Mouse (Mus musculus) ES-E14 (cell line): Measurements from ENCODE around the gene Wdr92.

Experiments
- CHD2 ChIP-seq: IDR thresholded peaks from 2 replicates; pipeline ENCODE4 v1.6.1; 2014; ENCODE audit warnings: mild to moderate bottlenecking, low read depth, low read length, inconsistent platforms
- HCFC1 ChIP-seq: IDR thresholded peaks from 2 replicates; pipeline ENCODE4 v1.6.1; 2012; ENCODE audit warnings: low read length, inconsistent platforms, borderline replicate concordance; ENCODE audit not compliant: insufficient read depth
- MAFK ChIP-seq: IDR thresholded peaks from 2 replicates; pipeline ENCODE4 v1.6.1; 2014; ENCODE audit warnings: mild to moderate bottlenecking, low read depth, low read length, inconsistent platforms; ENCODE audit not compliant: insufficient read depth
- ZC3H11A ChIP-seq: IDR thresholded peaks from 2 replicates; pipeline ENCODE4 v1.6.1; 2012; ENCODE audit warnings: low read depth, mild to moderate bottlenecking, inconsistent platforms, low read length, borderline replicate concordance

DNA sequence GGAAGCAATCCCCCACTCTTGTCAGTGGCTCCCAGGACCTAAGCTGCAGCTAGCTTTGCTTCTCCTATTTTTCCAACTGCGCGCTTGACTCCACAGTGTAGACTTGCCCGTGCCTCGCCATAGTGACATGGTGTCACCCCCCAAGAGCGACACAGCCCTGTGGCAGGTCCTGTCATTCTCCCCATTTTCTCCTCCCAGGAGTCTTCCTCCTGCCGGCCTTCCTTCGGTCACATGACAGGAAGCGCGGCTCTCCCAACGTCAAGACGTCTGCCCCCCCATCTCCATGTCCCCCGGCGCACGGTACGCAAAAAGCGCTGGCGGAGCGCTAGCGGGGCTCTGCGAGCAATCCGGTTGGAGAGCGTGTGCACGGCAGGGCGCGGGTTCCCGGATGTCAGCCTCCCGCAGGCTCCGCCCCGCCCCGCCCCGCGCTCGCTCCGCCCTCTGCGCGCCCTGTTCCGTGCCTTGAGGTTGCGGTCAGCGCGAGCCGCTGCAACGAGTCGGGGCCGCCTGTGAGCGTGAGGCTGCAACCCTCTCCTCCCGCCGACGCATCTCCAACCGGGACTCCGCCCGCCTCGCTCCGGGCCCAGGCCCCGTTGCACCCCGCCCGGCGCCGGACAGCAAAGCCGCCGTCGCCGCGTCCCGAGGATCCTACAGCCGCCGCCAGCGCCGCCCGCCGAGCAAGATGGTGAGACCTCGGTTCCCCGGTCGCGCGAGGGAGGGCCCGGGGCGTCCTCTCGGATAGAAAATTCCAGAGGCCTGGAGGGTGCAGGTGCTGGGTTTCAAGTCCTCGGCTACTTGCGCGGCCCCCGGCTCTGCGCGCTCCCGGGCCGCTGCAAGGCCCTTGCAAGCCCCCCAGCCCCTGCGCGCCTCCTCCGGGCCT, 22.8 kb upstream of the Wdr92 start, which contains the start of gene Ppp3r1:
- TF ChIP-seq MAFK (no peak), HCFC1 (no peak), ZC3H11A (no peak), CHD2 (no peak)
